Mouse (Mus musculus) neural tube, embryonic 11.5 days (tissue): ENCODE results near the gene Rprd2. TPM values are rescaled to one million over a fixed set of nuclear protein-coding genes. Genes with fewer than 3 reads are reported as not detected.
"Not testable (repeated sequence)": the region's sequence is repeated elsewhere in the genome, so short reads cannot be mapped to it uniquely, and the experiment has no call there.

ENCODE experiments used
- ATAC-seq: fragments of 200-750 bp; cut with Nextera tagmentation; 2 replicates; pipeline ENCODE4 v1.8.0; 2017; ENCODE audit warnings: moderate number of reproducible peaks, mild to moderate bottlenecking, moderate TSS enrichment, moderate library complexity; ENCODE audit not compliant: insufficient read depth, low FRiP score, low TSS enrichment
- DNase-seq: peaks from one replicate; pipeline ENCODE4 v3.0.0-alpha.2; 2015; ENCODE audit warnings: low spot score
- H3K27ac ChIP-seq: fragments of 300-500 bp; sonication (generic); 2 replicates; pipeline ENCODE4 v1.5.1; 2014; ENCODE audit warnings: low read depth, mild to moderate bottlenecking, low read length
- H3K27me3 ChIP-seq: fragments of 300-500 bp; sonication (generic); 2 replicates; pipeline ENCODE4 v1.6.1; 2014; ENCODE audit warnings: mild to moderate bottlenecking, low read length, mixed read lengths; ENCODE audit not compliant: control insufficient read depth, insufficient read depth
- H3K36me3 ChIP-seq: fragments of 300-500 bp; sonication (generic); 2 replicates; pipeline ENCODE4 v1.6.1; 2014; ENCODE audit warnings: mild to moderate bottlenecking, low read length, moderate library complexity, mixed read lengths; ENCODE audit not compliant: control insufficient read depth, insufficient read depth
- H3K4me1 ChIP-seq: fragments of 300-500 bp; sonication (generic); 2 replicates; pipeline ENCODE4 v1.6.1; 2014; ENCODE audit warnings: low read length, mixed read lengths; ENCODE audit not compliant: control insufficient read depth, insufficient read depth
- H3K4me2 ChIP-seq: fragments of 300-500 bp; sonication (generic); 2 replicates; pipeline ENCODE4 v1.6.1; 2014; ENCODE audit warnings: low read depth, mild to moderate bottlenecking, moderate library complexity
- H3K4me3 ChIP-seq: fragments of 300-500 bp; sonication (generic); 2 replicates; pipeline ENCODE4 v1.5.1; 2014; ENCODE audit warnings: low read depth, low read length
- H3K9ac ChIP-seq: fragments of 300-500 bp; sonication (generic); 2 replicates; pipeline ENCODE4 v1.6.1; 2014; ENCODE audit warnings: mild to moderate bottlenecking, low read length
- H3K9me3 ChIP-seq: fragments of 300-500 bp; sonication (generic); 2 replicates; pipeline ENCODE4 v1.6.1; 2016; ENCODE audit warnings: low read length; ENCODE audit not compliant: control insufficient read depth
- WGBS: fragments of 180-500 bp; shearing (Covaris S2); extraction: QIAGEN DNeasy Blood & Tissue Kit; methylation state at CpG from one replicate; pipeline ENCODE4 v1.1.7; 2014; 5-methylcytosine and 5-hydroxymethylcytosine counted together
- polyA plus RNA-seq: library from polyadenylated mRNA; unstranded; fragments of >200 nt; fragmentation: Nextera tagmentation; extraction: Ambion mirVana; gene quantifications from 2 replicates; pipeline ENCODE4 v1.2.1, GENCODE M21; 2014

Gene Rprd2
- polyA plus RNA-seq, 1 experiment from 2014 or later, result 21.6 TPM

GRCm38 (mm10) chr3:95829053-95829452, 10.4 kb upstream of the Rprd2 start:
- WGBS, result 92% methylated on average over 4 of the region's 4 CpGs
- H3K27me3 ChIP-seq, result no peaks in the 10 kb centered on the region
- H3K9ac ChIP-seq, result no peak overlapping the region
- H3K4me2 ChIP-seq, result no peak overlapping the region
- H3K9me3 ChIP-seq, result no peaks in the 10 kb centered on the region
- ATAC-seq, result no peak
- H3K4me1 ChIP-seq, result no peaks in the 10 kb centered on the region
- H3K36me3 ChIP-seq, result peaks cover 22% of the 10 kb centered on the region
- no peak overlapping the region for H3K27ac ChIP-seq
- no peak overlapping the region for H3K4me3 ChIP-seq
- DNase-seq, result no peak

DNA sequence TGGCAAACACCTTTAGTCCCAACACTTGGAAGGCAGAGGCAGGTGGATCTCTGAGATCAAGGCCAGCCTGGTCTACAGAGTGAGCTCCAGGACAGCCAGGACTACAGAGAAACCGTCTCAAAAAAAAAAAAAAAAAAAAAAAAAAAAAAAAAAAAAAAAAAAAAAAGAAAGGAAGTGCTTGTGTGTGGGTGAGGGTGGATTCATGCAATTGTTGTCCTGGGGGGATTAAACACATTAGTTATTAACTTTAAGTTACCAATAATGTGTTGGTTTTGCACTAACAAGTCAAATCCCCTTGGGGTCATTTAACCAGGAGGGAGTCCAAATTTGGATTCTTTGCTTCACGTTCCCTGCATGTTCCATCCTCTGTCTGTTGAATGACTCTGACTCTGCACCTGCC, 7.6 kb upstream of the Rprd2 start:
- H3K4me1 ChIP-seq, result no peaks in the 10 kb centered on the region
- H3K27ac ChIP-seq, result no peak overlapping the region
- WGBS, result 74% methylated on average over 2 of the region's 2 CpGs
- H3K9me3 ChIP-seq, result no peaks in the 10 kb centered on the region
- ATAC-seq, result no peak
- no peaks in the 10 kb centered on the region for H3K27me3 ChIP-seq
- no peak overlapping the region for H3K9ac ChIP-seq
- DNase-seq, result no peak
- peaks cover 14% of the 10 kb centered on the region for H3K36me3 ChIP-seq
- no peak overlapping the region for H3K4me3 ChIP-seq
- no peak overlapping the region for H3K4me2 ChIP-seq

DNA sequence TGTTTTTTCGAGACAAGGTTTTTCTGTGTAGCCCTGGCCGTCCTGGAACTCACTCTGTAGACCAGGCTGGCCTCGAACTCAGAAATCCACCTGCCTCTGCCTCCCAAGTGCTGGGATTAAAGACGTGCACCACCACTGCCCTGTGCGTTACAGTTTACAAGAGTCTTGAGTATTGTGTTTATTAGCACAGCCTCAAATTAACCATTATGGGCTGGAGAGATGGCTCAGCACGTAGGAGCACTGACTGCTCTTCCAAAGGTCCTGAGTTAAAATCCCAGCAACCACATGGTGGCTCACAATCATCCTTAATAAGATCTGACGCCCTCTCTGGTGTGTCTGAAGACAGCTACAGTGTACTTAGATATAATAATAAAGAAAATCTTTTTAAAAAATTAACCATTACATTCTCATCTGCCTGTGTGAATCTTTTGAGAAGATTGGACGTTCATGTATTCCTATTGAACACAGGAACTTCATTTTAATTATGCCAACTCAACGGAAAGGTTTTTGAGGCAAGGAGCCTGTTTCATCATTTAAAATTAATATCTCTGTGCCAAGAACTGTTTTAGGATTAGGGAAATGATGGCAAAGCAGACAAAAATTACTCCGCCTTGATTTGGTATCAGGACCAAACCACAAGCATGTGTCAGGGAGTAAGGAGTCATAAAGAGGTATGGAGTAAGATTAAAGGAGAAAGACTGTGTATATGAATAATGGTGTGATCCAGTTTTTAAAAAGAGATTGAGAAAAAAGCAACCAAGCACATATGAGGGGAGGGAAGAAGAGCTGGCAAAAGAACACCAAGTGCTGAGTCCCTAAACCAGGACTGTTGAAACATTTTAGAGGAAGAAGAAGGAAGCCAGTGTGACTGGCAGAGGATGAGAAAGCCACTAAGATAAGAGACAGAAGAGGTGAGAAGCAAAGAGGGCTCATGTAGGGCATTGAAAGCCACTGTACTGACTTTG, 1.7 kb upstream of the Rprd2 start:
- DNase-seq (no peak), ATAC-seq (no peak; the same call in 1 of the 2 replicates)
- no peaks in the 10 kb centered on the region for H3K36me3 ChIP-seq
- H3K4me3 ChIP-seq, result peak overlapping the region; percentile 66
- no peaks in the 10 kb centered on the region for H3K27me3 ChIP-seq
- peak overlapping the region; percentile 98; the same call in 1 of the 2 replicates for H3K27ac ChIP-seq
- WGBS, result 48% methylated on average over 10 of the region's 10 CpGs
- peak overlapping the region; percentile 75 for H3K9ac ChIP-seq
- H3K4me2 ChIP-seq, result peak overlapping the region; percentile 50
- peaks cover 8% of the 10 kb centered on the region; the same call in 1 of the 2 replicates for H3K4me1 ChIP-seq
- H3K9me3 ChIP-seq, result no peaks in the 10 kb centered on the region

DNA sequence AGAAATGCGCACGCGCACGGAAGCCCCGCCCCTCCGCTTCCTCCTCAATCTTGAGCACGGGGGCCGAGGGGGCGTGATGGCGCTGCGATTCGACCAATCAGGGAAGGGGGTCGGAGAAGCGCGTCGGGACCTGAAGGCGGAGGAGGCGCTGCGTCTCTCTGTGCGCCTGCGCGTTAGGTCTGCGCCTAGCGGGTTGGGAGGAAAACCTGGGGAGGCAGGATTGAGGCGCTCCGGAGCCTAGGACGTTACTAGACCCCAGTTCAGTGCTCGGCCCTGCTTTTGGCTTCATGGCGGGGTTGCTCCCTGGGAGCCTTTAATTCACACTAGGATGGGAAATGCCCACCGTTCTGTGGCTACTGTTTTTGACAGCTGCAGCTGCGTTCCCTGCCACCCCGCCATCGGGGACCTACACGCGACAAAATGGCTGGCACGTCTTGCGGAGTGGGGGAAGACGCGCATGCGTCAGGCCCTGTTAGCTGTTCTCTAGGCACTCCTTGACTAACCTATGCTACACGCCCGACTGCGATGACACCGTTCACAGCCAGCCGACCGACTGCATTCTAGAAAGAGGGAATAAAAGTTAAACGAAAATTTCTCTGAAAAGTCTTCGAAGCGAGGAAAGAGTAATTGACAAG, 805 bp upstream of the Rprd2 start:
- H3K4me2 ChIP-seq, result peak overlapping the region; percentile 50
- H3K4me3 ChIP-seq, result peak overlapping the region; percentile 66
- peak; percentile 89 for ATAC-seq
- peaks cover 8% of the 10 kb centered on the region; the same call in 1 of the 2 replicates for H3K4me1 ChIP-seq
- no peaks in the 10 kb centered on the region for H3K9me3 ChIP-seq
- no peaks in the 10 kb centered on the region for H3K36me3 ChIP-seq
- peak overlapping the region; percentile 98 for H3K27ac ChIP-seq
- no peaks in the 10 kb centered on the region for H3K27me3 ChIP-seq
- under 1% methylated on average over 49 of the region's 49 CpGs for WGBS
- H3K9ac ChIP-seq, result peak overlapping the region; percentile 75
- DNase-seq, result peak; percentile 100

DNA sequence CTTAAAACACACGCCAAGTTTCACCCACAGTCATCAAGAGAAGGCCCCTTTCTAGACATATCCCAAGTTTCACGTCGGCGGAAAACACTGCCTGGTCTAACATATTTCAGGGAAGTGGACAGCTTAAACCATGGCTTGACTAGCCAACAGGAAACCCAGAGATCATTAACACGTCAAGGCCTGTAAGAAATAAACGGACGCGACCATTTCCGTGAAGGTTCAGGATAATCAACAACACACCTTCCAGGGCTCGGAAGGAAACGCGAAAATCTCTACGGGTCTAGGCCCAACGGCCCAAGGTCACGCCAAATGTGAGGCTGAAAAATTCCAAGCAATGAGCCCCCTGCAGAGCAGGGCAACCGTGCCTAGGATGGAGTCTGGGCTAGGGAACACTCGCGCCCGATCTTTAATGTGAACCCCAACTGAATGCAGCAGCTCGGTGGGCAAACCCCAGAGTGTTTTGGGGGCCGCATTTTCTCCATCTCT, 594 bp downstream of the Rprd2 start:
- Histone ChIP-seq H3K36me3 (no peaks in the 10 kb centered on the region), H3K9me3 (no peaks in the 10 kb centered on the region), H3K27ac (peak overlapping the region; percentile 99), H3K27me3 (no peaks in the 10 kb centered on the region), H3K4me2 (peak overlapping the region; percentile 57), H3K9ac (peak overlapping the region; percentile 98), H3K4me1 (peaks cover 8% of the 10 kb centered on the region; the same call in 1 of the 2 replicates), H3K4me3 (peak overlapping the region; percentile 66)
- peak; percentile 61 for DNase-seq
- 0 out of 2 replicates have a peak, but pooled peaks have one; percentile 18 for ATAC-seq
- under 1% methylated on average over 21 of the region's 21 CpGs for WGBS

DNA sequence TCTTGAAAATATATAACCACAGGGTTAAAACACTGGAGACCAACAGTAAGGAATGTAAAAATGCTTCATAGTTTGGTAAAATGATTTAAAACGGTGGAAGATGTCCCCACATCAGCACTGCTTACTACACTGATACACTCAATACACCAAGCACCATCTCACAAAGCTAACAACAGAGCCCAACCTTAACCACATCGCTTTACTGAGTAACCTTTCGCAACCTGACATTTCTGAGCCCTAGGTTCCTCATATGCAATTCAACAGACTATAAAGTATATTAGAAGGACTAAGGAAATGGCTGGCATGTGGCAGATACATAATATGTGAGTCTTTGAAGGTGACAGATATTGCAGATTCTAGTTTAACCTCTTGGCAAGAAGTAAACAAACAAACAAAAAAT, 2.0 kb downstream of the Rprd2 start:
- H3K4me2 ChIP-seq, result peak overlapping the region; percentile 16; the same call in 1 of the 2 replicates
- ATAC-seq (no peak), DNase-seq (no peak)
- H3K27me3 ChIP-seq, result no peaks in the 10 kb centered on the region
- H3K9ac ChIP-seq, result no peak overlapping the region
- WGBS, result 98% methylated on average over 3 of the region's 3 CpGs
- no peaks in the 10 kb centered on the region for H3K9me3 ChIP-seq
- H3K36me3 ChIP-seq, result no peaks in the 10 kb centered on the region
- peaks cover 8% of the 10 kb centered on the region; the same call in 1 of the 2 replicates for H3K4me1 ChIP-seq
- H3K27ac ChIP-seq, result no peak overlapping the region
- H3K4me3 ChIP-seq, result no peak overlapping the region; the same call in 1 of the 2 replicates

- Histone ChIP-seq H3K9me3 (no peaks in the 10 kb centered on the region), H3K4me1 (no peaks in the 10 kb centered on the region), H3K27me3 (no peaks in the 10 kb centered on the region), H3K36me3 (peaks cover 3% of the 10 kb centered on the region), H3K4me3 (no peak overlapping the region), H3K9ac (no peak overlapping the region), H3K27ac (no peak overlapping the region), H3K4me2 (no peak overlapping the region)
- ATAC-seq, result no peak
- DNase-seq, result no peak
- 74% methylated on average over 2 of the region's 2 CpGs for WGBS
Measured at GRCm38 (mm10) chr3:95808384-95808783, 10.3 kb downstream of the Rprd2 start.

GRCm38 (mm10) chr3:95807630-95808029, 11.0 kb downstream of the Rprd2 start:
- not testable (repeated sequence) for H3K36me3 ChIP-seq, DNase-seq, ATAC-seq

More at GRCm38 (mm10) chr3:95807630-95808029, 11.0 kb downstream of the Rprd2 start:
- 83% methylated on average over 4 of the region's 6 CpGs for WGBS
- not testable (repeated sequence) for H3K27me3 ChIP-seq, H3K4me3 ChIP-seq, H3K9me3 ChIP-seq, H3K9ac ChIP-seq, H3K27ac ChIP-seq, H3K4me1 ChIP-seq, H3K4me2 ChIP-seq
